Mouse (Mus musculus): ENCODE measurements around the gene Synj2.
A peak's percentile ranks its signal among the peaks of the same experiment; 100 is the strongest.

The Synj2 gene

DNA sequence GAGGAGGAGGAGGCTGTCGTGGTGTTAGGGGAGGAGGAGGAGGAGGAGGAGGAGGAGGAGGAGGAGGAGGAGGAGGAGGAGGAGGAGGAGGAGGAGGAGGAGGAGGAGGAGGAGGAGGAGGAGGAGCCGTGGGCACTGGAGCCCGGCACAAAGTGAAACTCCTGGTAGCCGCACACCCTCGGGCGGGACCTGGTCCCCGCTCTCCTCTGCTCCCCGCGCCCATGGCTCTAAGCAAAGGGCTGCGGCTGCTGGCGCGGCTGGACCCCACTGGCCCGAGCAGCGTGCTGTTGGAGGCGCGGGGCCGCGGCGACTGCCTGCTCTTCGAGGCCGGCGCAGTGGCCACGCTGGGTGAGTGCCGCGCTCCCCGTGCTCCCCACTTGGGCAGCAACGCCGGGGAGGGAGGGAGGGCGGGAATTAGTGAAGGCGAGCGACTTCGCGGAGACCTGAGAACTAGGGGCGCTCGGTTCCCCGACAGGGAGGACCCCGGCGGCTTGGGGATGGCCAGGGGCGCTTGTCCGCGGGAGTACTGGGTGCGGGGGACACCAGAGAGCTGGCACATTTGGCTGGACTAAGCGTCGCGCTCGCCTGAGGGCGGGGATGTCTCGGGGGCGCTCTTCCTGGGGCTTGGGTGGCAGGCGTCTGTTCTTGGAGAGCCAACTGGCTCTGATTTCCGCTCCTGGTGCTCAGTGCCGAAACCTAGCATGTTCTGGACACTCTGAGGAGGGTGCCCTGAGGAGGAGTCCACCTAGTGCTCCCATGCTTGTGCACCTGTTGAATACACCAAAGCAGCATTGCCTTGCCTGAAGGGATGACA lies at the start of gene Synj2:
Gene Synj2, plus strand, starts transcription at position 51 of the 814 bp plus-strand sequence.
- peak; percentile 38 for DNase-seq (ENCODE audit: low read depth, low spot score)

DNA sequence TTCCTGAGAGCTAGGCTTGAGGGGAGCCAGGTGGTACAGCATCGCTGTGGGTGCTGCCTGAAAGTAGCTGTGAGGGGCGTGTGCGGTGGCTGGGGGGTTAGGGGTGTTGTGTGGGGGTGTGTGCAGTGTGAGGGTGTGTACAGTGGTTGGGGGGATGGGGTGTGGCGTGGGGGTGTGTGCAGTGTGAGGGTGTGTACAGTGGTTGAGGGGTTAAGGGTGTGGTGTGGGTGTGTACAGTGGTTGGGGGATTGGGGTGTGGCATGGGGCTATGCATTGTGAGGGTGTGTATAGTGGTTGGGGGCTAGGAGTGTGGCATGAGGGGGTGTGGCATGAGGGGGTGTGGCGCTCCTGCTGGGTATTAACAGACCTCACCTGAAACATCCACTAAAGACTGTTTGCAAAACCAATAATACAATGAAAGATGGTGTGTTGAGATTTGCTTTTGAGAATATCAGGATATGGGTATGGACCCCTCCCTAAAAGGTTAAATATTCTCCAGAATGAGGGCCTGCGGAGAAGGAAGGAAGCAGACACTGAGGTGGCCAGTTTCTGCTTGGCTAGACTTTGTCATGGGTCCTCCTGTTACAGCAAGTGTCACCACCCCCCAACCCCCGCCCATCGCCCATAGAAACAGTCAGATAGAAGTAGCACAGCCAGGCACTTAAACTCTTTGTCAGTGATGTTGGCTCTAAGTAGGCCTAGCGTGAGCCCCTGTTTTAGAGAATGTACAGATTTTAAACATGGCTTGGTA lies 49.0 kb upstream of the Synj2 start:
- no peak for DNase-seq (ENCODE audit: low read depth, low spot score)

DNA sequence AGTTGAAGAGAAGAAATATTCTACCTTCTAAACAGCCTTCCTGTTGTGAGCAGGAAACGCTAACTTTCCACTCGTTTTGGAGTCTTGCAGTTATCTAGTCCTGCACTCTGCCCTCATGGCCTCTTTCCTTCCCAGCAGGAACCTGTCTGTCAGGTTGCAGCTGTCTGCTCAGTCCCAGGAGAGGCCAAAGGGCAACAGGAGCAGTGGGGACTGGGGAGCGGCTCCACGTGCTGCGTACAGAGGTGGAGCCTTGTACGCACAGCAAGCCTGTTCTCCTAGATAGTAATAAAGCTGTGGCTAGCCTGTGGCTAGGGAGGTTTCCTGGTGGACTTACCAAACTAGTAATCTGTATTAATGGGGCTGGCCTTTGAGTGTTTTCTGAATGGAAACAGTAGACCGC lies 48.0 kb upstream of the Synj2 start:
- DNase-seq (ENCODE audit: low read depth, low spot score) = peak; percentile 60

DNA sequence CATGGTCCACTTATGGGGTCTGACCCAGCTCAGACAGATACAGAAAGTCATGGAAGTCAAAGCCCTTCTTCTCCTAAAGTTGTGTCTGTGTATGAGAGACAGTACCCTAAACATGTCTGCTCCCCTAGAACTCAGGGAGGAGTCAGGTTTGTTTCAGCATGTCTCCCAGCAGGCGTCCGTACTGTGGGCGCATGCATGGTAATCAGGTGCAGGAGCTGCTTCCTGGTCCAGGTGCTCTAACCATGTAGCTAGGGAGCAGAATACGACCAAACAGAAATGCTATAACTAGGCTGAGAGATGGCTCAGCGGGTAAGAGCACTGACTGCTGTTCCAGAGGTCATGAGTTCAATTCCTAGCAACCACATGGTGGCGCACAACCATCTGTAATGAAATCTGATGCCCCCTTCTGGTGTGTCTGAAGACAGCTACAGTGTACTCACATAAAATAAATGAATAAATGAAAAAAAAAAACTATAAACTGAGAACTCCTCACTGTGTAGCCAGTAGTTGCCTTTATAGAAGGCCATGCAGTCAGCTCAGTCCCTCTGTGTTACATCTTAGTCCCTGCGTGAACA lies 47.4 kb upstream of the Synj2 start:
- DNase-seq (ENCODE audit: low read depth, low spot score) = peak; percentile 49

DNA sequence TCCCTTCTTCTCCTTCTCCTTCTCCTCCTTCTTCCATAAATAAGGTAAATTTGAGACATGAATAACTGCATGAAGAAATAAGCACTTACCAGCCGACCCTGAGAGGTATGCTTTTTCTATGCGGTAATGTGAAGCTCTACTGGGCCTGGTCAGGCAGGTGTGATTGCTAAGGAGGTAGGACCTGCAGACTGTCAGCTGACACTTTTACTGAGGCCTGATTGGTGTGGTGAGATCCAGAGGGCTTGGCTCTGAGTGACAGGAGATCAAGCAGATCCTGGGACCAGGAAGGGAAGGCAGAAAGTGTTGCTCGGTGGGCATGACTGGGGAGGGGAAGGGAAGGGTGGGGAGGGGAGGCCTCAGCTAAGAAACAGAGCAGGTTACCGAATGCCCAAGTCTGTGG lies 45.0 kb upstream of the Synj2 start:
- peak; percentile 53 for DNase-seq (ENCODE audit: low read depth, low spot score)

DNA sequence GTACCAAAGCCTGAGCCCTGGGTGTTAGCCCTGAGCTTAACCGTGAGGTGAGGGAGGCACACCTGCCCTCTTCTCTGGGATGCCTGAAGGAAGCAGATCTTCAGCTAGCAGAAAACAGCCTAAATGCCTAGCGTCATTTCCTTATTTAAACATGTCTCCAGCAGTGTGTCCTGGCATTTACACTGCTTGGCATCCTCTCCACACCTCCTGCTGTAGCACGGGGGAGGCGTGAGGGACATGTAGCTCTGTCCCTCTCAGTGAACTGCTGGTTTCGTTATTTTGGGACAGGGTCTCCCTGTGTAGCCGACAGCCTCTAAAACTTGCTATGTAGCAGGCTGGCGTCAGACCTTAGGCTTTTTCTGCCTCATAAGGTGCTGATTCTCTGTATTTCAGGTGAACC lies 44.5 kb upstream of the Synj2 start:
- DNase-seq (ENCODE audit: low read depth, low spot score) = no peak

DNA sequence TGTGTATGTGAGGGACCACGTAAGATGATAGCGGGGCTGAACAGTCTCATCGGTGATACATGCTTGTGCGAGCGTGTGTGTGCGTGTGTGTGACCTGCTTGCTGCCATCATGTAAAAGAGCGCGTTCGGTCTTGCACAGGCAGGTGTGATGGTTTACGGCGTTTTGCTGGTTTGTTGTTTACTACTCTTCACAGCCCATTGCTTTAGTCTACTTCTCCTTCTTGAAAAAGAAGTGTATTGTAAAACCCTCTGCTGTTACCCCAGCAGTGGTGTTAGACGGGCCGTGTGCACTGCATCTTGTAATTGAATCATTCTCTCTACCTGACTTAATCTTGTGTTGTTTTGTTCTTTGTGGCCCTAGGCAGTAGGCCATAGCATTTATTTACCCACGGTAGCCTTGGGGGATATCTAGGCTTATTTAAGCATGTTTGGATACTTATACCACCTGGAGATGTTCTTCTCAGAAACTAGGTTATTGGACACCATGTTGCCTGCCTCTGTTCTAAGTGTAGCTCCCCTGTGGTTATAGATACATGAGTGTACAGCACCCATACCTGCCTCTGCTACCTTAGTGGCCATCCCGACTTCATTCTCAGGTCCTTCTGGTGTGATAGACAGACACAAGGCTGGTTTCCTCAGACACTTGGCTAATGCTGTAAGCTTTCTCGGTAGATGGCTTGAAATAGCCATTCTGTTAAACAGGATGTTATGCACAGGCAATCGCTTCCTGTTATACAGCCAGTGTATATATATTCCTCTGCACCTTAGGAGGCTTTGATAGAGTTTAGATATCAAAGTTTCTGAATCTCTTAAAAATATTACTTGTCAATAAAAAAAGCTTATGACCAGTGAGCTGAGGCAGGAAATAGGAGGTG lies 43.5 kb upstream of the Synj2 start:
- no peak for DNase-seq (ENCODE audit: low read depth, low spot score)

DNA sequence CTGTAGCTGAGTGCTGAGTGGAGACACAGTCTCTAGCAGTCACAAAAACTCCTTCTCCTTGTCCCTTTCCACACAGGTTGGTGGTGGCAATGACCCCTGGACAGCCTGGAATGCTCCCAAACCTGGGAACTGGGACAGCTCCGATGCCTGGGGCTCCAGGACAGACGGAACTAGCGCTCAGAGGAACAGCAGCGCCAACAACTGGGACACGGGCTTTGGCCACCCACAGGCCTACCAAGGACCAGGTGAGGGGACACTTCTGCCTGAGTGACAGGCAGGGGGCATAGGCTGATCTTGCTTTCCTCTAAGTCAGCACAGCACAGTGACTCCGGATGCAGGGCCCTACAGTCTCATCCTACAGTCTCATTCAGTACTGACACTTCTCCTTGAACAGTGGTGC lies 41.8 kb upstream of the Synj2 start:
- no peak for DNase-seq (ENCODE audit: low read depth, low spot score)

DNA sequence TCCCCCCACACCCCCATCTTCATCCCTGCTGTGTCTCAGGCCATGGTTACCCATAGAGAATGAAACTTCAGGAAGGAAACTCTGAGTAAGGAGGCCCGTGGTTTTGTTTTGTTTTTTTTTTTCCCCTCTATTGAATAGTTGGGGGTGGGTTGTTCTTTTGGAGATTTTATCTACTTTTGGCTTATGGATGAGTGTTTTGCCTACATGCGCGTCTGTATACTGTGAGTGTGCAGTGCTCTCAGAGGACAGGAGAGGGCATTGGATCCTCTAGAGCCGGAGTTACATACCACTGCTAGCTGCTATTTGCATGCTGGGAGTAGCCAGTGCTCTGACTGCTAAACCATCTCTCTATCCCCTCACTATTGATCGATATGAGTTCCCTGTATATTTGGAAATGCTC lies 39.7 kb upstream of the Synj2 start:
- no peak for DNase-seq (ENCODE audit: low read depth, low spot score)

DNA sequence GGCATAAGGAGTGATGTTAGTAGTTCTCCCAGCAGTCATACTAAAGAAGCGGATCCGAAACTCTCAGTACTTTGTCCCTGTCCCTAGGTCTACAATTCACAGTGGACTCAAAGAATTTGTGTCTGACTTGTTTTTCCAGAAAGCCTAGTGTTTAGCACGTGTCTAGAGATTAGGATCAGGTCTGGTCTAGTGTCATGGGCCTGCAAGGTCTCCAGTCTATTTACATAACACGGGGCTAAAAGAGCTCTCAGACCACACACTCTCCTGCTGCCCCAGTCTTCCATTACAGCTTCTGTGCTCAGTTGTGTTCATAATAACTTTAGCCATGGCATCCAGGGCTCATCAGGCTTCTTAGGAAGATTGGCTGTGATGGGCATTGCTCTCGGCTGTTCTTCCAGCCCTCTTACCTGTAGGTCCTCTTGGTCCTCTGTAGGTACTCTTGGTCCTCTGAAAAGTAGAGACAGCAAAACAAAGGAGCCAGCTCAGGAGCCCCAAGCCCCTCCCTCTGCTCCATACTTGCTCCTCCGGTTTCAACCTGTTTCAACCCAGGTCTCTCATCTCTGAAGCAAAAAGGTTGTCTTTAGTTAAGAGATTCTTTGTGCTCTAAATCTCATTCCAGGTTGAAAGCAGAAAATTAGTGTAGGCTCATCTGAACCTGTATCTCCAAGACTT lies 37.3 kb upstream of the Synj2 start:
- DNase-seq (ENCODE audit: low read depth, low spot score) = peak; percentile 33

DNA sequence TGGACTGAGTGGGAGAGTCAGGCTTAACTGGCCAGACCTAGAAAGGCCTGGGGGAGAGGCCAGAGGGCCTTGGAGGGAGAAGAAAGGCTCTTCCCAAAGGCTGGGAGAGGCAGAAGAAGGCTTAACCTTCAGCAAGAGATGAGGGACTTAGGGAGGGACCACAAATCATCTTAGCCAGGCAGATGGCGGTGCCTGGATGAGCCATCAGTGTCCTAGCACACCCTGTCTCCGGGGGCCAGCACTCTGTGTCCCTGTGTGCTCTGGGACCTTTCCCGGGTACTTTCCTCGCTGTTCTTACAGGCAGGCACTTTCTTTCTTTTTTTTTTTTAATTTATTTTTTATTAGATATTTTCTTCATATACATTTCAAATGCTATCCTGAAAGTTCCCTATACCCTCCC lies 31.4 kb upstream of the Synj2 start:
- DNase-seq (ENCODE audit: low read depth, low spot score) = no peak

DNA sequence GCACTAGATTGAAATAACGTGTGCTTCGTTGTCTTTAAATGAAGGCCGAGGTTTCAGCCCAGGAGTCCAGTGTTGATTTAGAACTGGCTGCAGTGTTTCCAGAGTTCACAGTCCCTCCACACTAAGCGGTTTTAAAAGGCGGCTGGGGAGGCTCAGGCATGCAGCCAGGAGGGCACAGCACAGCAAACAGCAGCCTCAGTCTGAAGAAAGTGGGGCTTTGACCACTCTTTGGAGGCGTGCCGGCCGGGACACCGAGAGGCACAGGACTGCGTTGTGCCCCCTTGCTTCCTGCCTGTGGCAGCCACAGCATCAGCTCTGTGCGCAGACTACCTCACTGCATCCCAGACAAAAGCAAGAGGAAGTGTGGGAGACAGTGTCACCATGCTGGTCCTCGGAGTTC lies 29.5 kb upstream of the Synj2 start:
- no peak for DNase-seq (ENCODE audit: low read depth, low spot score)

DNA sequence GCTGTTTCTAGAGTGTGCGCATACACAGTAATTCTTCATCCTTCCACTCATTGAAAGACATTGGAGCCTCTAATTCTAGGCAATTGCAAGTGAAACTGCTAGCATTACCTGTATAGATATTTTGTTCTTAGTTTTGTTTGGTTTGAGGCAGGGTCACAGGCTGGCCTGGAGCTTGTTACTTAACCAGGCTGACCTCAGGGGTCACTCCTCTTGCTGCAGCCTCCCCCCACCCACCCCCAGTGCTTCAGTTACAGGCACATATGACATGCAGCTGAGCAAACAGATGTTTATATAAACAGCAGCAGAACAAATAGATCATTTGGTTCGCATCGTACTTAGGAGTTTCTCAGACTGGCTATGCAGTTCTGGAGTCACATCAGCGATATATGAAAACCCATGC lies 28.3 kb upstream of the Synj2 start:
- DNase-seq (ENCODE audit: low read depth, low spot score) = no peak

DNA sequence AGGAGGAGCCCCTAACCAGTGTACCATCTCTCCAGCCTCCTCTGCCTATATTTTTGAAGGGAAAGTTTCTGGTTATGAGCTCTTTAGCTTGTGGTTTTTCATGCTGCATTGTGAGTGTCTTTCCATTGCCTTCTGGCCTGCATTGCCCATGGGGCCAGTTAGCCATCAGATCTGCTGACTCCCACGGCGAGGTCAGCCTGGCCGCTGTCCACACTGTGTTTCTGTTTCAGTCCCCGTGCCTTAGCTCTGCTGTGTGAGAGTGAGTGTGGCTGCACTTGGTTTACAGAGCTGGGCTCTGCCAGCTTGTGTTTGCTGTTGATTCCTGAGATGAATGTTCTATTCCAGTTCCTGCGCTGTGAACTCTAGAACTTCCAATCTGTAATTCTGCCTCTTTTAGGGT lies 26.9 kb upstream of the Synj2 start:
- no peak for DNase-seq (ENCODE audit: low read depth, low spot score)

DNA sequence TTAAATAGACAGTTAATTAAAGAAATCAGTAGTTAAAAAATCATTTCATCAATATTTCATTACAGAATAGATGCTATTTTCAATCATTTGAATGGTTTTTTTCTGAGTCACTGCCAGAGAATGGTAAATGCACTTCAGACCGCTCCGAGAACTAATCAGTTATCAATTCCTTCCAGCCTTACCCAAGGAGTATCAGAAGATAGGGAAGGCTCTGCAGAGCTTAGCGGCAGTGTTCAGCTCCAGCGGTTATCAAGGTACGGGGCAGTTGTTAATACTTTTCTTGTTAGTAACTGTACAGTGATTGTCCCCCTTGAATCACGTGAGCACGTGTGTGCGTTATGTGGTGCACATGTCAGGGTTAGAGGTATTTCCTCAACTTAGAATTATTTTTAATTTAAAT lies 19.1 kb upstream of the Synj2 start:
- DNase-seq (ENCODE audit: low read depth, low spot score) = no peak

DNA sequence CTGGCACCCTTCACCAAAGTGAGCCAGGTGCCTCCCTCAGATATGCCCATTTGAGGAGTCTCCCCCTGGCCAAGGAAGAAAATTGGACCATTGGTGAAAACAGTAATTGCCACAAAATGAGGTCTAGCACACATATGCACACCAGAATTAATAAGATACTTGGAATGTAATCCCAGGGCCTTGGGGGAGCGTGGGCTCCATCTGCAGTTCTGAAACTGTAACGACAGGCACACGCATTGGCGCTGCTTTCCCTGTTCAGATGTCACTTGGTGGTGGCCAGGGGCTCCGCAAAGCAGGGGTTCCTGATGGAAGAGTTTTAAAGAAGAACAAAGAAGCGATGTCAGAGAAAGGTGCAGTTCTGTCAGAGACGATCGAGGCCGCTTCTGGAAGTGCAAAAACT lies 17.8 kb upstream of the Synj2 start:
- DNase-seq (ENCODE audit: low read depth, low spot score) = peak; percentile 56

DNA sequence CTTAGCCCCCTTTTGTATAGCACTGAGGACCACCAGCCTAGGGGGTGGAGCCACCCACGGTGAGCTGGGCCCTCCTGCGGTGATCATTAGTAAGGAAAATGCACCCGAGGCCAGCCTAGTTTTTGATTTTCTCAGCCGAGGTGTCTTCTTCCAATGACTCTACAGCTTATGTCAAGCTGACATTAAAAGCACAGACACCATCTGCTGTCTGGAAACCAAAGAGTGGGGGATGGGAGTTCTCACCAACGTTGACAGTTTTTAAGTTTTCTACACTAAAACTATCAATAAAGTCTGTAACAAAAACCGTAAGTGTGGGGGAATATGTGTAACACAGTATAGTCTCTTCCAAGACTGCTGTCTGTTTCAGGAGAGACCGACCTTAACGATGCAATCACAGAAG lies 16.8 kb upstream of the Synj2 start:
- DNase-seq (ENCODE audit: low read depth, low spot score) = no peak

DNA sequence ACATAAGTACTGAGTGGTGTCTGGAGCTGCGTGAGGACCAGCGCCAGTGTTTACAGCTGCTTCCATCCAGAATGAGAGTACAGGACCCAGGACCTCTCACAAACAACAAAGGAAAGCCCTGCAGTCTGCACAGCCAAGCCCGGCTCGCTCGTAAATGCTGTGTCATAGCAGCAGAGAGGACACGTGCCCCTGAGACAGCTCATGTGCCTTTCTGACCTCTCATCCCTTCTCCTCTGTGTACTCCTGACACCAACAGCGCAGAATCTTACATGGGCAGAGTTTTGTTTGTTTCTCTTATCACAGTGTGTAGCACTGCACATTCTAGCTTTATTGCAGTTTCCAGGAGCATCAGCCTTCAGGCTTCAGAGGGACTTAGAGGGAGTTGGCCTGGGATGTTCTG lies 14.4 kb upstream of the Synj2 start:
- no peak for DNase-seq (ENCODE audit: low read depth, low spot score)

DNA sequence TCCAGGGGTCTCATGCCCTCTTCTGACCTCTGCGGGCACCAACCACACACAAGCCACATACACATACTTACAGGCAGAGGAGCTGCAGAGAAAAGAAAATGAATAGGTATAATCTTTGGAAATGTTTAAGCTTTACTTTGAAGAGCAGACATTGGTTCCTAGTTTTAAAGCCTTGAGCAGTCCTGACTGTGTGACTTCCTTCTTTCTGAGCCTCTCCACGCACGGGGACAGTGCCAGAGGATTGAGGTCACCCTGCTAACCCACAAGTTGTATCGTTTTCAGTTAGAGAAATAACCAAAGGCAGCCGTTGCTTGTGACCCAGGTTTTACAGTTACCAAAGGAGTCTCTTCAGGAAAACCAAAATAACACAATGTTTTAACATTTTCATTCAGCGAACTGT lies 12.0 kb upstream of the Synj2 start:
- no peak for DNase-seq (ENCODE audit: low read depth, low spot score)

DNA sequence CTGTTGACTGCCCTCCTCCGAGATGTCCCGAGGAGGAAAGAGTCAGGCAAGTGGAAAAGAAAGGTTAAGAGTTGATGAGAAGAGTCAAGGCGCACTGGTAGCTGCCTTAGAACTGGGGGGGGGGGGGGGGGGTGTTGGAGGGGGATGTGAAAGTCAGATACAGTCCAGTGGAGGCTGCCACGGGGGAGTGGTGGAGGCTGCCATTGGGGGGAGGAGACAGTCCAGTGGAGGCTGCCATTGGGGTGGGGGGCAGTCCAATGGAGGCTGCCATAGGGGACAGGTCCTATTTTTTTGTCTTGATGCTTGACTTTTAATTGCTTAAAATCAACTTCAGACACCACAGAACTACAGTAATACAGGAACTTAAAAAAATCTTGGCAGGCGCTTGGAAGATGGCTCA lies 8.9 kb upstream of the Synj2 start:
- DNase-seq (ENCODE audit: low read depth, low spot score) = no peak

DNA sequence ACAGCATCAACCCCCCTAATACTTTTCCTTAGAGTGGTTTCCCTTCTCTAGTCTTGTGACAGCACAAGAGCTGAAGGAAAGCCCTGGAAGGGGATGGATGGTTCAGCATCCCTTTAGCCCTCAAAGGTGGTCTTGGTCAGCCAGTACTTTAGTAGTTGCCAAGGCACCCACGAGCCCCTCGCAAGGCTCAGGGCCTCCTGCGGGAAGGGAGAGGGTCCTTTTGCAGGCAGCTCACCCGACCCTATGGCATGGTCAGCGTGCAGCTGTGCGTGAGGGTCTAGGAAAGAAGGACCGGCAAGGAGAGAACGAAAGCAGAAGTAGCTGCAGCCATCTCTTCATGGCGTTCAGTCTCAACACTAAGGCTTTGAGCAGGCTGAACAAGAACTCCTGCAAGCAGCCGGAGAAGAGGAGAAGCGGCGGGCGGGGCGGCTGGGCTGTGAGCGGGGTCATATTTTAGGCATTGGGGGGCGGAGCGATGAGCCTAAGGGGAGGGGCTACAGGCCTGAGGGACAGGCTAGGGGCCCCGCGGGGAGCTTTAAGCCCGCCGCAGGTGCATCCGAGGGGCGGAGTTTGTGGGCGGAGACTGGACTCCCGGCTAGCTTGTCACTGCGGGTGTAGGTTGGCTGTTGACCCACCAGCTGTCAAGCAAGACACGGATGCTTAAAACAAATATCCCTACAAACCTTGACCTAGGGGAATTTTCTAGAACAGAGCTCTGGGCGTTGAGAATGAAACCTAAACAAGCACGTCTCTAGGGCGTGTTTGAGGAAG lies 6.3 kb upstream of the Synj2 start:
- DNase-seq (ENCODE audit: low read depth, low spot score) = peak; percentile 88
